Mouse (Mus musculus) embryonic stem cell, embryonic (primary cell): ENCODE measurements around the gene Cog2.

Experiments used
- CTCF ChIA-PET, 4 experiments: fragments of 300-600 bp in 2 of 4; fragments of 350-600 bp in 2 of 4; sonication (Branson Sonifier 250); formaldehyde crosslinking; loops; one replicate each; lab custom pipeline; 2022; ENCODE audit warnings: inconsistent platforms in 2 of 4; lab: Charles Lee
- POLR2A ChIA-PET, 4 experiments: fragments of 300-600 bp in 2 of 4; fragments of 350-600 bp in 2 of 4; sonication (Branson Sonifier 250); formaldehyde crosslinking; loops; one replicate each; lab custom pipeline; 2022; ENCODE audit warnings: antibody characterized with exemption in 4 of 4, inconsistent platforms in 1 of 4; lab: Charles Lee

The Cog2 gene

GRCm38 (mm10) chr8:124575811-124576210 is 55.2 kb downstream of the Cog2 start, which contains the start of gene Capn9:
TSS of gene Capn9 (plus strand) at chr8:124576111.
- CTCF ChIA-PET = interaction anchor here in 3 of 4 experiments (0.8 to 1.6 kb wide), 7 partner anchors 12 to 189 kb away, joined by 3 to 5 read pairs (median 4); no protein-coding TSS in a partner anchor
- POLR2A ChIA-PET = interaction anchor here in 2 of 4 experiments (1.0 to 3.0 kb wide), 3 partner anchors 10 to 55 kb away, joined by 3 to 9 read pairs (median 5); partner anchors contain the start of gene Cog2 (in 1 of the 2)

DNA sequence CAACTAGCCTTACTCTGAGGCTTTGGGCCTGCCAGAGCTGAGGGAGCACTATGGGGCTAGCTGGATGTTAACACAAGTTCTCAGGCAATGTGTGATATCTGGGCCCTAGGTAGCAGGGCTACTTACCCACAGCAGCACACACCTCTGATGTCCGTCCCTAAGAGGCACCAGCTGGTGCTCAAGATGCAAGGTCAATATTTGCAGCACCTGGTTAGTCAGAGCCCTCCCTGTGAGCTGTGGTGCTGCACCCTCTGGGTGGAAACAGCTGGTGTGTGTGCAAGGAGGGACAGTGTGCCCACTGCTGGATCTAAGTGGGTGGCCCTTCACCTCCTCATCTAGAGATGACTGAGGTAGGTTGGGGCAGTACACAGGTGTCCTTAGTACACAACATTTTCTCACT is 56.2 kb downstream of the Cog2 start:
- ChIA-PET POLR2A (interaction anchor here in 1 of 4 experiments (1.3 to 1.5 kb wide), 2 partner anchors 21 to 31 kb away, joined by 4 to 5 read pairs; no protein-coding TSS in a partner anchor), CTCF (interaction anchor here in 3 of 4 experiments (0.5 to 1.6 kb wide), 4 partner anchors 31 to 378 kb away, joined by 3 to 4 read pairs (median 3); no protein-coding TSS in a partner anchor)

- POLR2A ChIA-PET = no interaction called here
- CTCF ChIA-PET = interaction anchor here in 2 of 4 experiments (0.8 to 1.3 kb wide), 5 partner anchors 12 to 102 kb away, joined by 3 to 6 read pairs (median 5); no protein-coding TSS in a partner anchor
These were observed 65.3 kb downstream of the Cog2 start for GRCm38 (mm10) chr8:124585718-124586425.

- ChIA-PET POLR2A (interaction anchor here in 2 of 4 experiments (0.6 to 0.7 kb wide), 2 partner anchors 323 to 435 kb away, joined by 3 to 4 read pairs; no protein-coding TSS in a partner anchor), CTCF (interaction anchor here in 3 of 4 experiments (0.8 to 1.3 kb wide), 4 partner anchors 13 to 22 kb away, joined by 4 to 6 read pairs (median 5); no protein-coding TSS in a partner anchor)
These were observed 66.0 kb downstream of the Cog2 start for GRCm38 (mm10) chr8:124586556-124586955.

GRCm38 (mm10) chr8:124589393-124589792 is 68.8 kb downstream of the Cog2 start:
- ChIA-PET CTCF (interaction anchor here in 1 of 4 experiments (0.9 kb wide), 1 partner anchor 8 kb away, joined by 3 read pairs; no protein-coding TSS in a partner anchor), POLR2A (interaction anchor here in 1 of 4 experiments (1.7 kb wide), 1 partner anchor 19 kb away, joined by 4 read pairs; no protein-coding TSS in a partner anchor)
